Mouse (Mus musculus) heart, postnatal 0 days (tissue): ENCODE results near the gene Zfp292.
"Not testable (repeated sequence)": the region's sequence is repeated elsewhere in the genome, so short reads cannot be mapped to it uniquely, and the experiment has no call there.

Experiments
- CTCF ChIP-seq: IDR thresholded peaks from 2 replicates; pipeline ENCODE4 v1.5.1; 2016; ENCODE audit warnings: antibody characterized with exemption, control low read depth, low read depth
- EP300 ChIP-seq: IDR thresholded peaks from 2 replicates; pipeline ENCODE4 v1.6.1; 2016; ENCODE audit warnings: antibody characterized with exemption, low read depth

DNA sequence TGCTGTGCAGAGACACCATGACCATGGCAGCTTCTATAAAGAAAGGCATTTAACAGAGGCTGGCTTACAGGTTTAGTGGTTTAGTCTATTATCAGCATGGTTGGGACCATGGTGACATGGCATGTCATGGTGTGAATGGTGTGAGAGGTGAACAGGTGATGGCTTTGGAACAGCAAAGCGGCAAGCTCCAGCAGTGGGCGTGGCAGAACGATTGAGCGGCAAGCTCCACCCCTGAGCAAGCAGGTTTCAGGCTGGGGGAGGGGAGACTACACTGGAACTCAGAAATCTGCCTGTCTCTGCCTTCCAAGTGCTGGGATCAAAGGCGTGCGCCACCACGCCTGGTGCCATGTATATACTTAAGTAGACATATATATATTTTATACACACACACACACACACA, 45.6 kb upstream of the Zfp292 start:
- not testable (repeated sequence) for TF ChIP-seq CTCF, EP300
